Mouse (Mus musculus) liver, postnatal 0 days (tissue): ENCODE data around the gene Anapc16. TPM values are rescaled to one million over a fixed set of nuclear protein-coding genes. Genes with fewer than 3 reads are reported as not detected.

Experiments
- ATAC-seq: fragments of 200-750 bp; cut with Nextera tagmentation; 2 replicates; pipeline ENCODE4 v1.8.0; 2017; ENCODE audit warnings: mild to moderate bottlenecking, moderate library complexity
- DNase-seq: peaks from one replicate; pipeline ENCODE4 v3.0.0-alpha.2; 2016
- H3K27ac ChIP-seq: fragments of 300-500 bp; sonication (generic); 2 replicates; pipeline ENCODE4 v1.5.1; 2014; ENCODE audit warnings: antibody characterized with exemption, moderate library complexity, mild to moderate bottlenecking, low read depth
- H3K27me3 ChIP-seq: fragments of 300-500 bp; sonication (generic); 2 replicates; pipeline ENCODE4 v1.6.1; 2014; ENCODE audit warnings: low read length, control low read depth, mixed read lengths; ENCODE audit not compliant: insufficient read depth
- H3K36me3 ChIP-seq: fragments of 300-500 bp; sonication (generic); replicated peaks from 2 replicates; pipeline ENCODE4 v1.6.1; 2014; ENCODE audit warnings: mild to moderate bottlenecking, control low read depth, low read length, moderate library complexity, mixed read lengths; ENCODE audit not compliant: insufficient read depth
- H3K4me1 ChIP-seq: fragments of 300-500 bp; sonication (generic); 2 replicates; pipeline ENCODE4 v1.6.1; 2014; ENCODE audit warnings: antibody characterized with exemption, mild to moderate bottlenecking, control low read depth; ENCODE audit not compliant: insufficient read depth
- H3K4me2 ChIP-seq: fragments of 300-500 bp; sonication (generic); 2 replicates; pipeline ENCODE4 v1.6.1; 2014; ENCODE audit warnings: low read depth, mild to moderate bottlenecking, low read length, moderate library complexity, mixed read lengths
- H3K4me3 ChIP-seq: fragments of 300-500 bp; sonication (generic); 2 replicates; pipeline ENCODE4 v1.5.1; 2014; ENCODE audit warnings: low read depth, low read length
- H3K9ac ChIP-seq: fragments of 300-500 bp; sonication (generic); replicated peaks from 2 replicates; pipeline ENCODE4 v1.6.1; 2014; ENCODE audit warnings: mild to moderate bottlenecking, moderate library complexity
- H3K9me3 ChIP-seq: fragments of 300-500 bp; sonication (generic); 2 replicates; pipeline ENCODE4 v1.6.1; 2016; ENCODE audit warnings: mild to moderate bottlenecking, control low read depth, low read length, mixed read lengths
- CTCF ChIP-seq: sonication (generic); IDR thresholded peaks from 2 replicates; pipeline ENCODE4 v1.5.1; 2016; ENCODE audit warnings: antibody characterized with exemption, low read depth
- EP300 ChIP-seq: IDR thresholded peaks from 2 replicates; pipeline ENCODE4 v1.6.1; 2016; ENCODE audit warnings: antibody characterized with exemption, low read depth, mild to moderate bottlenecking
- WGBS: fragments of 180-500 bp; shearing (Covaris S2); extraction: QIAGEN DNeasy Blood & Tissue Kit; methylation state at CpG from one replicate; pipeline ENCODE4 v1.1.7; 2014; ENCODE audit not compliant: insufficient replicate concordance; 5-methylcytosine and 5-hydroxymethylcytosine counted together
- polyA plus RNA-seq: library from polyadenylated mRNA; unstranded; fragments of >200 nt; fragmentation: Nextera tagmentation; extraction: Ambion mirVana; gene quantifications from 2 replicates; pipeline ENCODE4 v1.2.1, GENCODE M21; 2015

Gene Anapc16
- polyA plus RNA-seq, 1 experiment from 2014 or later: 37.7 TPM

GRCm38 (mm10) chr10:59947296-59948073 lies 55.5 kb downstream of the Anapc16 start:
- no peak overlapping the region for H3K27ac ChIP-seq
- no peak overlapping the region for H3K4me2 ChIP-seq
- no peaks in the 10 kb centered on the region for H3K9me3 ChIP-seq
- no peak for DNase-seq
- H3K9ac ChIP-seq: no peak overlapping the region
- TF ChIP-seq EP300 (no peak), CTCF (no peak)
- H3K4me1 ChIP-seq: peaks cover 30% of the 10 kb centered on the region
- H3K36me3 ChIP-seq: peaks cover 11% of the 10 kb centered on the region
- no peak overlapping the region for H3K4me3 ChIP-seq
- WGBS: 59% methylated on average over 7 of the region's 7 CpGs
- no peak for ATAC-seq
- no peaks in the 10 kb centered on the region for H3K27me3 ChIP-seq

- Histone ChIP-seq H3K9me3 (no peaks in the 10 kb centered on the region), H3K4me1 (peaks cover 27% of the 10 kb centered on the region), H3K4me3 (no peak overlapping the region), H3K4me2 (no peak overlapping the region), H3K36me3 (peaks cover 11% of the 10 kb centered on the region), H3K27ac (no peak overlapping the region), H3K27me3 (no peaks in the 10 kb centered on the region), H3K9ac (no peak overlapping the region)
- TF ChIP-seq EP300: no peak
- no peak for TF ChIP-seq CTCF
- no peak for DNase-seq
- 69% methylated on average over 5 of the region's 5 CpGs for WGBS
- no peak for ATAC-seq
These were observed 56.6 kb downstream of the Anapc16 start for GRCm38 (mm10) chr10:59946362-59946761.

GRCm38 (mm10) chr10:59945416-59945815 lies 57.5 kb downstream of the Anapc16 start:
- TF ChIP-seq CTCF: no peak
- TF ChIP-seq EP300: no peak
- Histone ChIP-seq H3K27ac (no peak overlapping the region), H3K27me3 (no peaks in the 10 kb centered on the region), H3K4me1 (peaks cover 23% of the 10 kb centered on the region), H3K4me2 (no peak overlapping the region), H3K9me3 (no peaks in the 10 kb centered on the region), H3K36me3 (peaks cover 11% of the 10 kb centered on the region), H3K4me3 (no peak overlapping the region), H3K9ac (no peak overlapping the region)
- ATAC-seq (no peak), DNase-seq (no peak)
- 96% methylated on average over 3 of the region's 3 CpGs for WGBS

GRCm38 (mm10) chr10:59943421-59943989 lies 59.4 kb downstream of the Anapc16 start:
- DNase-seq (peak; percentile 93), ATAC-seq (peak; percentile 95)
- Histone ChIP-seq H3K4me3 (peak overlapping the region; percentile 43), H3K9ac (peak overlapping the region; percentile 68), H3K27me3 (no peaks in the 10 kb centered on the region), H3K9me3 (no peaks in the 10 kb centered on the region), H3K4me1 (peaks cover 19% of the 10 kb centered on the region), H3K27ac (peak overlapping the region; percentile 93), H3K36me3 (no peaks in the 10 kb centered on the region), H3K4me2 (peak overlapping the region; percentile 74)
- WGBS: 14% methylated on average over 13 of the region's 13 CpGs
- peak; percentile 92 for TF ChIP-seq EP300
- TF ChIP-seq CTCF: no peak

- peak; percentile 55 for DNase-seq
- TF ChIP-seq CTCF (no peak), EP300 (no peak)
- H3K9ac ChIP-seq: peak overlapping the region; percentile 68
- H3K27me3 ChIP-seq: no peaks in the 10 kb centered on the region
- ATAC-seq: peak; percentile 37
- no peaks in the 10 kb centered on the region for H3K36me3 ChIP-seq
- H3K4me1 ChIP-seq: peaks cover 19% of the 10 kb centered on the region
- 7% methylated on average over 16 of the region's 16 CpGs for WGBS
- H3K4me3 ChIP-seq: peak overlapping the region; percentile 43
- peak overlapping the region; percentile 74 for H3K4me2 ChIP-seq
- H3K9me3 ChIP-seq: no peaks in the 10 kb centered on the region
- H3K27ac ChIP-seq: peak overlapping the region; percentile 93
These were observed 60.0 kb downstream of the Anapc16 start for GRCm38 (mm10) chr10:59942847-59943420.

- Histone ChIP-seq H3K4me1 (peaks cover 19% of the 10 kb centered on the region), H3K4me2 (peak overlapping the region; percentile 74), H3K36me3 (no peaks in the 10 kb centered on the region), H3K9ac (peak overlapping the region; percentile 68), H3K27ac (peak overlapping the region; percentile 93), H3K9me3 (no peaks in the 10 kb centered on the region), H3K4me3 (peak overlapping the region; percentile 43), H3K27me3 (no peaks in the 10 kb centered on the region)
- no peak for ATAC-seq
- no peak for TF ChIP-seq CTCF
- no peak for TF ChIP-seq EP300
- WGBS: 57% methylated on average over 21 of the region's 21 CpGs
- no peak for DNase-seq
These were observed 60.6 kb downstream of the Anapc16 start for GRCm38 (mm10) chr10:59942281-59942846.
